Mouse (Mus musculus) olfactory bulb, adult 2 months (tissue): Measurements from ENCODE around the gene Slc22a18. TPM values are rescaled to one million over a fixed set of nuclear protein-coding genes. Genes with fewer than 3 reads are reported as not detected.

Experiments
- H3K27ac ChIP-seq: fragments of 200-500 bp; 2 replicates; pipeline ENCODE4 v1.5.1; 2012; ENCODE audit warnings: low read depth, low read length; ENCODE audit not compliant: insufficient read depth
- H3K4me1 ChIP-seq: fragments of 200-500 bp; 2 replicates; pipeline ENCODE4 v1.6.1; 2012; ENCODE audit warnings: low read length; ENCODE audit not compliant: control insufficient read depth, insufficient read depth
- H3K4me3 ChIP-seq: fragments of 200-500 bp; 2 replicates; pipeline ENCODE4 v1.5.1; 2012; ENCODE audit warnings: mild to moderate bottlenecking, low read depth, low read length, moderate library complexity; ENCODE audit not compliant: insufficient read depth
- CTCF ChIP-seq: fragments of 200-500 bp; IDR thresholded peaks from 2 replicates; pipeline ENCODE4 v1.5.1; 2012; ENCODE audit warnings: low read depth, mild to moderate bottlenecking, low read length, moderate library complexity; ENCODE audit not compliant: insufficient read depth
- POLR2A ChIP-seq: fragments of 200-500 bp; IDR thresholded peaks from 2 replicates; pipeline ENCODE4 v1.6.1; 2012; ENCODE audit warnings: mild to moderate bottlenecking, low read depth, low read length, moderate library complexity; ENCODE audit not compliant: insufficient read depth
- WGBS: fragments of 180-500 bp; shearing (Covaris S2); methylation state at CpG from one replicate; pipeline ENCODE4 v1.1.7; 2018; 5-methylcytosine and 5-hydroxymethylcytosine counted together
- polyA plus RNA-seq: library from polyadenylated mRNA; stranded (reverse); fragments of >200 nt; gene quantifications from 2 replicates; pipeline ENCODE4 v1.2.4, GENCODE M21; 2012; ENCODE audit warnings: low replicate concordance; ENCODE audit not compliant: missing spikeins, insufficient read depth, insufficient read length

Gene Slc22a18
- polyA plus RNA-seq, 1 experiment: not detected

GRCm38 (mm10) chr7:143444955-143445648, 28.4 kb upstream of the Slc22a18 start:
- Histone ChIP-seq H3K4me3 (peak overlapping the region; percentile 1; the same call in 1 of the 2 replicates), H3K27ac (no peak overlapping the region), H3K4me1 (peaks cover 10% of the 10 kb centered on the region)
- TF ChIP-seq CTCF: no peak
- no peak for TF ChIP-seq POLR2A
- WGBS: 7% methylated on average over 55 of the region's 55 CpGs

- no peak overlapping the region for H3K27ac ChIP-seq
- H3K4me3 ChIP-seq: peak overlapping the region; percentile 12; the same call in 1 of the 2 replicates
- H3K4me1 ChIP-seq: peaks cover 10% of the 10 kb centered on the region
- 13% methylated on average over 53 of the region's 53 CpGs for WGBS
- no peak for TF ChIP-seq CTCF
- no peak for TF ChIP-seq POLR2A
Observed at GRCm38 (mm10) chr7:143445651-143446460, 27.7 kb upstream of the Slc22a18 start.

- 61% methylated on average over 2 of the region's 2 CpGs for WGBS
- H3K27ac ChIP-seq: no peak overlapping the region
- no peak for TF ChIP-seq CTCF
- TF ChIP-seq POLR2A: no peak
- peaks cover 10% of the 10 kb centered on the region for H3K4me1 ChIP-seq
- no peak overlapping the region for H3K4me3 ChIP-seq
Observed at GRCm38 (mm10) chr7:143447130-143447529, 26.4 kb upstream of the Slc22a18 start.

GRCm38 (mm10) chr7:143458963-143459331, 14.6 kb upstream of the Slc22a18 start:
- peak overlapping the region; percentile 6; the same call in 1 of the 2 replicates for H3K4me3 ChIP-seq
- H3K4me1 ChIP-seq: 0 out of 2 replicates have a peak, but pooled peaks cover 9% of the 10 kb centered on the region
- no peak overlapping the region for H3K27ac ChIP-seq
- WGBS: 32% methylated on average over 38 of the region's 38 CpGs
- TF ChIP-seq CTCF (no peak), POLR2A (no peak)

GRCm38 (mm10) chr7:143459332-143460211, 14.0 kb upstream of the Slc22a18 start:
- H3K27ac ChIP-seq: no peak overlapping the region
- H3K4me3 ChIP-seq: peak overlapping the region; percentile 6
- no peak for TF ChIP-seq POLR2A
- TF ChIP-seq CTCF: no peak
- H3K4me1 ChIP-seq: 0 out of 2 replicates have a peak, but pooled peaks cover 9% of the 10 kb centered on the region
- WGBS: 37% methylated on average over 100 of the region's 100 CpGs

- peaks cover 15% of the 10 kb centered on the region for H3K4me1 ChIP-seq
- WGBS: 39% methylated on average over 60 of the region's 60 CpGs
- peak overlapping the region; percentile 42 for H3K4me3 ChIP-seq
- TF ChIP-seq CTCF (no peak), POLR2A (no peak)
- no peak overlapping the region for H3K27ac ChIP-seq
Observed at GRCm38 (mm10) chr7:143460217-143460834, 13.2 kb upstream of the Slc22a18 start.

- Histone ChIP-seq H3K4me3 (peak within 1 kb of the TSS; percentile 42), H3K27ac (no peak within 1 kb of the TSS), H3K4me1 (peaks cover 15% of the 10 kb centered on the region)
- TF ChIP-seq CTCF (no peak), POLR2A (no peak)
- 36% methylated on average over 48 of the region's 48 CpGs for WGBS
Observed at GRCm38 (mm10) chr7:143460874-143461273, 12.7 kb upstream of the Slc22a18 start, which contains the start of gene Cdkn1c. Gene Cdkn1c, minus strand, starts transcription at chr7:143461050.

GRCm38 (mm10) chr7:143461294-143461870, 12.2 kb upstream of the Slc22a18 start:
- peak overlapping the region; percentile 22; the same call in 1 of the 2 replicates for H3K4me3 ChIP-seq
- peaks cover 15% of the 10 kb centered on the region for H3K4me1 ChIP-seq
- H3K27ac ChIP-seq: no peak overlapping the region
- no peak for TF ChIP-seq CTCF
- no peak for TF ChIP-seq POLR2A
- 41% methylated on average over 27 of the region's 32 CpGs for WGBS
